ENCODE assay signal across 16 mouse cellular contexts in the genomic region with DNA sequence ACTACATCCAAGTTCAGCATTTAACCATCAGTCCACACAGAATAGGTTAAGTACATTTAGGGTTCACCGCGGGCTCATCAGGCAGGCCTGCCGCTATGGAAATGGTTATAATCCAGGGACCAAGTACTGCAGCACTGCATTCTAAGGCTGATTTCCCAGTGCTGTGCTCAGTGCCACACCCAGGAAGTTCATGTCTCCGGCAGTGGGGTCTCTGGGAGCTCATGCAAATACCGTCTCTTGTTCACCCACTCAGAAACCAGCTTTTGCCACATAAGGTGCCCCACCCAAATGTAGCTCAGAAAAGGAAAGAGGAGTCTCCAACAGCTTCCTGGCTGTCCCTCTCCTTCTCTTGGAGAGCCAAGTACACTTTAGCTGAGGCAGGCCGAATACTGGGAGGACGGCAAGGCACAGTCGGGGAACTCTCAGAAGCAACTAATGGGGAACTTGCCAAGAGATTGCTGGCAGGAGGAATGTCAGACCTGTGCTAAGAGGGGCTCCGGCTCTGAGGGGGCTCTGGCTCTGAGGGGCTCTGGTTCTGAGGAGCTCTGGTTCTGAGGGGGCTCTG.
A peak's percentile ranks its signal among the peaks of the same experiment; 100 is the strongest.
DNase-seq lines count a peak whose midpoint lies in the region; ATAC-seq and TF ChIP-seq lines count a peak whose summit lies in the region.
"Had no signal": no experiment of that assay in that cellular context is flagged by ENCODE, and none has a peak within 500 bp of the region (broad histone marks: within the 10 kb centered on the region; RNA-seq: fewer than 3 reads in every experiment).

No protein-coding gene starts in this region.

- H3K4me3 ChIP-seq in heart, embryonic 16.5 days (ENCODE audit: low read length) = no peak overlapping the region
- no peak overlapping the region for H3K4me3 ChIP-seq in heart, embryonic 11.5 days (ENCODE audit: low read depth, low read length)
- no peak overlapping the region for H3K4me3 ChIP-seq in lung, embryonic 16.5 days (ENCODE audit: low read length)
- no peak overlapping the region for H3K4me3 ChIP-seq in embryonic fibroblast, embryonic 13.5 days (ENCODE audit: insufficient read depth, low read length)
- H3K4me3 ChIP-seq: embryonic facial prominence, embryonic 13.5 days; heart, embryonic 15.5 days; hindbrain, embryonic 12.5 days; neural tube, embryonic 12.5 days had no signal

- 53% methylated on average over 9 of the region's 9 CpGs for WGBS in heart, embryonic 16.5 days
- WGBS in heart, embryonic 11.5 days (ENCODE audit: insufficient replicate concordance) = 62% methylated on average over 9 of the region's 9 CpGs
- 52% methylated on average over 9 of the region's 9 CpGs for WGBS in lung, embryonic 16.5 days

- H3K9ac ChIP-seq in heart, embryonic 16.5 days (ENCODE audit: low read length) = no peak overlapping the region; the same call in 1 of the 2 replicates
- no peak overlapping the region for H3K9ac ChIP-seq in heart, embryonic 11.5 days (ENCODE audit: low read depth, low read length)
- H3K9ac ChIP-seq in lung, embryonic 16.5 days (ENCODE audit: low read length) = no peak overlapping the region
- H3K9ac ChIP-seq: embryonic facial prominence, embryonic 13.5 days; heart, embryonic 15.5 days; hindbrain, embryonic 12.5 days; neural tube, embryonic 12.5 days had no signal

- no peak for TF ChIP-seq POLR2A in embryonic fibroblast, embryonic 13.5 days (IDR thresholded peaks at IDR 0.05; ENCODE audit: low read depth, low read length)

- H3K27ac ChIP-seq in heart, embryonic 16.5 days (ENCODE audit: low read length) = no peak overlapping the region
- H3K27ac ChIP-seq in heart, embryonic 11.5 days (ENCODE audit: low read depth, low read length) = no peak overlapping the region
- H3K27ac ChIP-seq in lung, embryonic 16.5 days (ENCODE audit: low read length) = no peak overlapping the region
- H3K27ac ChIP-seq in embryonic fibroblast, embryonic 13.5 days (ENCODE audit: insufficient read depth, low read length) = peak overlapping the region; percentile 83; the same call in 1 of the 2 replicates
- H3K27ac ChIP-seq: embryonic facial prominence, embryonic 13.5 days; heart, embryonic 15.5 days; hindbrain, embryonic 12.5 days; neural tube, embryonic 12.5 days had no signal

- H3K36me3 ChIP-seq in heart, embryonic 16.5 days (ENCODE audit: control insufficient read depth, insufficient read depth) = no peaks in the 10 kb centered on the region
- no peaks in the 10 kb centered on the region for H3K36me3 ChIP-seq in heart, embryonic 11.5 days (ENCODE audit: control insufficient read depth, insufficient read depth, low read length)
- no peaks in the 10 kb centered on the region for H3K36me3 ChIP-seq in lung, embryonic 16.5 days (ENCODE audit: control insufficient read depth, insufficient read depth, low read length)
- H3K36me3 ChIP-seq: embryonic facial prominence, embryonic 13.5 days; heart, embryonic 15.5 days had no signal

- ATAC-seq in heart, embryonic 16.5 days (replicated peaks; ENCODE audit: extremely low read depth, insufficient read depth, low FRiP score) = no peak
- ATAC-seq in heart, embryonic 11.5 days (replicated peaks; ENCODE audit: insufficient number of reproducible peaks, low FRiP score, low TSS enrichment) = no peak
- peak; percentile 48 for ATAC-seq in lung, embryonic 16.5 days (ENCODE audit: low read depth)

- H3K9me3 ChIP-seq in heart, embryonic 16.5 days (replicated peaks; ENCODE audit: control insufficient read depth, low read length) = no peaks in the 10 kb centered on the region
- H3K9me3 ChIP-seq in heart, embryonic 11.5 days (replicated peaks; ENCODE audit: control insufficient read depth, low read length) = no peaks in the 10 kb centered on the region
- H3K9me3 ChIP-seq in lung, embryonic 16.5 days (ENCODE audit: control insufficient read depth, low read length) = no peaks in the 10 kb centered on the region
- H3K9me3 ChIP-seq: embryonic facial prominence, embryonic 13.5 days; heart, embryonic 15.5 days; hindbrain, embryonic 12.5 days; neural tube, embryonic 12.5 days had no signal

- TF ChIP-seq CTCF in embryonic fibroblast, embryonic 13.5 days (IDR thresholded peaks at IDR 0.05; ENCODE audit: borderline replicate concordance, insufficient read depth, low read length) = no peak

- peak overlapping the region; percentile 32; the same call in 1 of the 2 replicates for H3K4me2 ChIP-seq in heart, embryonic 16.5 days (ENCODE audit: low read depth, low read length)
- H3K4me2 ChIP-seq in heart, embryonic 11.5 days = no peak overlapping the region
- H3K4me2 ChIP-seq in lung, embryonic 16.5 days (ENCODE audit: low read depth, low read length) = 0 out of 2 replicates have a peak overlapping the region, but pooled peaks have one; percentile 9
- H3K4me2 ChIP-seq: embryonic facial prominence, embryonic 13.5 days; heart, embryonic 15.5 days; hindbrain, embryonic 12.5 days; midbrain, embryonic 11.5 days; neural tube, embryonic 12.5 days had no signal

- DNase-seq in lung, adult 18-20 months = no peak
- peak; percentile 21 for DNase-seq in lung, postnatal 36 days
- DNase-seq in adrenal gland, adult 18-20 months (ENCODE audit: low spot score in 2 of 2) = no peak
- DNase-seq in cerebellum, adult 18-20 months = no peak
- DNase-seq: adrenal gland, adult 2 months; cerebellum, adult 11 months; thymus, postnatal 36 days had no signal

- no peaks in the 10 kb centered on the region for H3K27me3 ChIP-seq in heart, embryonic 16.5 days (ENCODE audit: control insufficient read depth, insufficient read depth, low read length)
- H3K27me3 ChIP-seq in heart, embryonic 11.5 days (ENCODE audit: control insufficient read depth, insufficient read depth, low read length) = no peaks in the 10 kb centered on the region
- H3K27me3 ChIP-seq in lung, embryonic 16.5 days (ENCODE audit: control insufficient read depth, insufficient read depth, low read depth, low read length) = no peaks in the 10 kb centered on the region
- H3K27me3 ChIP-seq: embryonic facial prominence, embryonic 13.5 days; heart, embryonic 15.5 days; hindbrain, embryonic 12.5 days; neural tube, embryonic 12.5 days had no signal

- peaks cover 24% of the 10 kb centered on the region for H3K4me1 ChIP-seq in heart, embryonic 16.5 days (ENCODE audit: control insufficient read depth, insufficient read depth, low read length)
- peaks cover 13% of the 10 kb centered on the region; the same call in 1 of the 2 replicates for H3K4me1 ChIP-seq in heart, embryonic 11.5 days (ENCODE audit: control insufficient read depth, insufficient read depth, low read length)
- peaks cover 22% of the 10 kb centered on the region for H3K4me1 ChIP-seq in lung, embryonic 16.5 days (replicated peaks; ENCODE audit: control insufficient read depth, insufficient read depth, low read length)
- peaks cover 8% of the 10 kb centered on the region; the same call in 1 of the 2 replicates for H3K4me1 ChIP-seq in embryonic fibroblast, embryonic 13.5 days (ENCODE audit: control insufficient read depth, insufficient read depth, low read length)
- H3K4me1 ChIP-seq: neural tube, embryonic 12.5 days had no signal
